Mouse (Mus musculus): Measurements from ENCODE around the gene Acin1.

Gene Acin1

GRCm38 (mm10) chr14:54696752-54697151, 10.0 kb upstream of the Acin1 start:
- DNase-seq, result no peak

DNA sequence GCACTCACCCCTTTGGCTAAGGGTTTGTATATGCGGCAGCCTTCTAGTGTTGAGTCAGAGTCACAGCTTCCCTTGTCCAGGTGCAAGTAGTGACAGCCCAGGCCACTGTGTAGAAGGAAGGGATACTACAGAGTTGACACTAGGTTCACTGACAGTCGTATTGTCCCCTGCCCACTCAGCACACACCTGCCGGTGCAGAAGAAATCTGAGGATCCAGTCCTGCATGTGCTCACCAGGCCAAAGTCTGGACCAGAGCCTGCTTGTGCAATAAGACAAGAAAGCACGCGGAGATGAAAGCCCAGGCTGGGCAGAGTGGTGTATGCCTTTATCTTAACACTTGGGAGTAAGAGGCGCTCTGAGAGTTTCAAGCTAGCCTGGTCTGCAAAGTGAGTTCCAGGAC, 8.3 kb upstream of the Acin1 start:
- no peak for DNase-seq

DNA sequence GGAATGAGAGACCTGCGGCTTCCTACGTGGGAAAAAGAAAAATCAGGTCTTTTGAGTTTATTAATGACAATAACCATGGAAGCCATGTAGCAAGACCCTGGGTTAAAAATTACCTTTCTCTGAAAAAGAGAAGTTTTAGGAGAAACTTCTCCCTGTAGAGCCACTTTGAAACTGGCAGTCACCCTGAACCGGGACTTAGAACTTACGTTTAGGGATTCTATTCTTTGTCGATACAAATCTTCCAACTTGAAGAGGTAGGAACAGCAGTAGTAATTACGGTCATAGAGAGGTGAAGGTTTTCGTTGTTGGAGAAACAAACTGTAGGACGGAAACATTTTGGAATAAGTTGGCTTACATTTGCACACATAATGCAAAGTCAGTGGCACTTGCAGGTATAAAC, 520 bp upstream of the Acin1 start:
- DNase-seq, result peak; percentile 10

DNA sequence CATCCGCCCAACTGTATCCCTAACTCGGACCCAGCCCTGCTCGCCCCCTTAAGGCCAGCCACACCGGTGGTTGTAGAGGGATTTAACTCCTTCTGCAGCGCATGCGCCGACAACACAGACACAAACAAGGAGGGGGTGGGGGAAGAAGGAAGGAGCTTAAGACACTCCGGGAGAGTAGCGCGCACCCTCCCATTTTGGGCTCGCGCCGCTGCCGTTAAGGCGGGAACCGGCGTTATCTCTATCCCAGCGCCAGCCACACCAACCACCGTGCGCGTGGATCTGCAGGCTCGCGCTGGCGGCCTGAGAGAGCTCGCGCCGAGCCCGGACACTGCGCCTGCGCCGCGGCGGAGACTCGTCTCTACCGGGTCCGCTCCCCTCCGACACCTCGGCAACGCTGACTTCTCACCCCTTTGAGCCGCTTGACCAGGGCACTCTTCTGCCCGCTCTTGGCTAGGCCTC, 639 bp downstream of the Acin1 start, which contains the start of gene 1700123O20Rik:
TSS of gene 1700123O20Rik (plus strand) at position 154 of the 459 bp plus-strand sequence.
- peak; percentile 93 for DNase-seq

DNA sequence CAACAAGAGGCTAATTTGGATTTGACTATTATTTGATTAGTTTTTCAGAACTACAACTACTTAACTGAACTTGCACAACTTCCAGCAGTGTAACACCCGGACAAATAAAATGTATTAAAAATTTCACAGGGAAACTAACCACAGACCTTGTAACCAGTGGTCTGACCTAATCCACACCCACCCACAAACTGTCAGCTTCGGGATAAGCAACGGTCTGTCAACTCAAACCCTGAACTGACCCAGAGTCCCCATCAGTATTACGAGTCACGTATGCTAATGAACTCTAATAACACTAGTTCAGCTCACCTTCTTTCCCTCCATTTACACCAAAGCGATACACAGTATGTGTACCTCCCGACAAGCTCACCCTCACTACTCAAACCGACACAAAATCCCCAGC, 1.3 kb downstream of the Acin1 start:
- DNase-seq, result no peak

DNA sequence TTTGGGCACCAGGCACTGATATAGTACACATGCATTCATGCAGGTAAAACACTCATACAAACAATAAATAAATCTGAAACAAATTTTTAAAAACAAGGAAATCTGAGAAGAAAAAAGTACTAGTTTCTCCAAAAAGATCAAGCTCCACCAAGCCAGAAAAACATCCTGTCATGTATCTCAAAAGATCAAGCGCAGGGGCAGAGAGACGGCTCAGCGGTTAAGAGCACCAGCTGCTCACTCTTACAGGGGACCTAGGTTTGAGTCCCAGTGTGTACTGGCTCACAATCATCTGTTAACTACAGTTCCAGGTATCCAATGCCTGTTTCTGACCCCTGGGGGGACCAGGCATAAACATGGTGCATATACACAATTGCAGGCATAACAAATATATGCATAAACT, 4.3 kb downstream of the Acin1 start:
- DNase-seq, result no peak

DNA sequence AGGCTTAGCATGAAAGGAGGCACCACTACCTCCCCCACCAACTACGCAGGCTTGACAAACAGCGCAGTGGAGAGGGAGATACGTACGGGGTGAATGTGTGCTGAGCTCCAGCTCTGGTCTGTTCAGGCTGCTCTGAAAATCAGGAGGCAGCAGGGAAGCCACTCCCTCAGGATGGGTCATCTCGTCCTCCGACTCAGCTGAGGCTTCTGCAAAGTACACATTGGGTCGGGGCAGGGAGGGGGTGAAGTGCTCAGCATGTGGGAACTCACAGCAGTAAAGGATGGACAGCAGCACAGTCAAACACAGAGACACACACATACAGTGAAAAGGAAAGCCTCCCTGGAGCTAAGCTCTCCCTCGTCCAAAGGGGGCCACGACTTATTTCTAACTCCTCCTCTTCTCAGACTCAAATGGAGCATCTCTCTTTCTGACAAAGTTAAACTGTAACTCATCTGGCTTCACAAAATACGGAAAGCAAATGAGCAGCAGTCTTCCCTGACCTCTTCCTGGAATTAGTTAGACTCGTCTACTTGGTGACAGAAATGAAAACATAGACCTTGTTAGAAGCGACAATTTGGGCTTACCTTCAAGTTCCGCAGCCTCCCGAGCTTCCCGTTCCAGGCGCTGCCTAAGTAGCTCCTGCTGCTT, 8.0 kb downstream of the Acin1 start:
- no peak for DNase-seq

GRCm38 (mm10) chr14:54676290-54676689, 10.4 kb downstream of the Acin1 start:
- no peak for DNase-seq

DNA sequence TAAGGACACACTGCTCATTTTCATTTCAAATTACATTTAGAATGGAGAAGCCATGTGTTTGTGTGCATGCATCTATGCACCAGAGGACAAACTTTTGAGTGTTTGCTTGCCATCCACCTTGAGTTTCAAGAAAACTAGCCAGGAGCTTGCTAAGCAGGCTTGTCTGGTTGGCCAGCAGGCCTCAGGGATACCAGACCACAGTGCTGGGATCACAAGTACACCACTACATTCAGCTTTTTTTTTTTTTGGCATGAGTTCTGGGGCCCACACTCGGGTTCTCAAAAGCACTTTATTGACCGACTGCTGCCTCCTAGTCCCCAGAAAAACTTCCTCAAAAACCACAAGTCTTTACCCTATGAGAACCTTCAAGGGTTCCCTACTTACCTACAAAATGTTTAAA, 12.4 kb downstream of the Acin1 start:
- DNase-seq, result no peak

DNA sequence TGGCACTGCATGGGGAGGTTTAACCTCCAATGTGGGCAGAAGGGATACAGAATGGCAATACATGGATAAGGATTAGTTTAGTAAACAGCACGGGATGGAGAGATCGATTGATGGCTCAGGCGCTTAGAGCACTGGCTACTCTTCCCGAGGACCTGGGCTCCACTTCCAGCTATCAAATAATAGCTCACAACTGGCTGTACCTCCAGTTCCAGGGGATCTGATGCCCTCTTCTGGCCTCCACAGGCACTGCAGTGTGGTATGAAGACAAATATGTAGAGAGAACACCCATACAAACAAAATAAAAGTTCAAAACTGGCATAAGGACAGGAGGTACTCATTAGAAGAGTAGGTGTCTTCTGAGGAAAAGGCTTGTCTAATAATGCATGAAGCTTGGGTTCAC, 17.4 kb downstream of the Acin1 start:
- peak; percentile 42 for DNase-seq

DNA sequence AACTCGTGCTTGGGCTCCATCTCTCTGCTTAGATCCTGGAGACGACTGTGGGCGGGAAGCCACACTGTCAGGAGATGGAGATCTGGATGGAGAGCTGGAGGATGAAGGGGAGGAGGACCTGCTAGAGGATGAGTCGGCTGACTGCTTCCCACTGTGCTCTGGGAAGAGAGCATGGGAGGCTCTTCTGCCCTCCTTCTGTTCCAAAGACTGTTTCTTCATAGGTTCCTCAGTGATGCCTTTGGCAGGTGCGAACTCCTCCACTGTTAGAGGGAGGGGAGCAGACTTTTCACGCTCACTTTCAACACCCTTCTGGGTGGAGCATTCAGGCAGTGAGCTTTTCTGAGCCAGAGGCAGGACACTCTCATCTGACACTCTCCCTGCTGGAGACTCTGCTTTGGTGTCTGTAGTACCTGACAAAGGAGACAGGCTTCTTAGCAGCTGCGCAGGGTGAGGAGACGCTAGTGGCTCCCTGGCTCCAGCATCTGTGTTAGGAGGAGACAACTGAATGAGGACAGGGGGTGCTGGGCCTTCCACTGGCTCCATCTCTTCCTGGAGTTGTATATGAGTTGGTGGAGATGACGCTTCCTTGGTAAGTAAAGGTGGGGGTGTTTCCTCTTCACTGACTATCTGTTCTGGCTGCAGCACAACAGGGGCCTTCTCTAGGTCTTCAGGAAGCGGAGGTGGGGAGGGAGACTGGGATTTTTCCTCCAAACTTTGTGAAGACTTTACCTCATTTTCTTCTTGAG, 22.1 kb downstream of the Acin1 start:
- DNase-seq, result no peak

DNA sequence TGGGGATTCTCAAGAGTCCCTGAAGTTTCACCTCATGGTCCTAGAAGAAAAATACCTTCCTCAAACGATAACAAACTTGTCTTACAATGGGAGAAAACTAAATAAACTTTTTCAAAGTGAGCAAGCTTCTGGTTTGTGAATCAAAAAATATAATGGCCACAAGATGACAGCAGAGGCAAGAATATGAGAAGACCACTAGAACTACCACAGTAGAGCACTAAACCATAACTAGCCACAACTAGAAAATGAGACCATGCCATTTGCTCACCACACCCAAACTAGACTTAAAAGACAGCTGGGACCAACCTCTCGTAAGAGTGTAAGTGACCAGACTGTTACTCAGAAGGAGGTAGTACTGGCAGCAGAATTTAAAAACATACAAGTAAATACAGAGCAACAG, 26.7 kb downstream of the Acin1 start:
- no peak for DNase-seq

- peak; percentile 93 for DNase-seq
Measured at GRCm38 (mm10) chr14:54653496-54653895, 33.2 kb downstream of the Acin1 start.

- peak; percentile 47 for DNase-seq
Measured at GRCm38 (mm10) chr14:54652787-54653186, 33.9 kb downstream of the Acin1 start.

- DNase-seq, result no peak
Measured at GRCm38 (mm10) chr14:54651556-54651955, 35.2 kb downstream of the Acin1 start.

DNA sequence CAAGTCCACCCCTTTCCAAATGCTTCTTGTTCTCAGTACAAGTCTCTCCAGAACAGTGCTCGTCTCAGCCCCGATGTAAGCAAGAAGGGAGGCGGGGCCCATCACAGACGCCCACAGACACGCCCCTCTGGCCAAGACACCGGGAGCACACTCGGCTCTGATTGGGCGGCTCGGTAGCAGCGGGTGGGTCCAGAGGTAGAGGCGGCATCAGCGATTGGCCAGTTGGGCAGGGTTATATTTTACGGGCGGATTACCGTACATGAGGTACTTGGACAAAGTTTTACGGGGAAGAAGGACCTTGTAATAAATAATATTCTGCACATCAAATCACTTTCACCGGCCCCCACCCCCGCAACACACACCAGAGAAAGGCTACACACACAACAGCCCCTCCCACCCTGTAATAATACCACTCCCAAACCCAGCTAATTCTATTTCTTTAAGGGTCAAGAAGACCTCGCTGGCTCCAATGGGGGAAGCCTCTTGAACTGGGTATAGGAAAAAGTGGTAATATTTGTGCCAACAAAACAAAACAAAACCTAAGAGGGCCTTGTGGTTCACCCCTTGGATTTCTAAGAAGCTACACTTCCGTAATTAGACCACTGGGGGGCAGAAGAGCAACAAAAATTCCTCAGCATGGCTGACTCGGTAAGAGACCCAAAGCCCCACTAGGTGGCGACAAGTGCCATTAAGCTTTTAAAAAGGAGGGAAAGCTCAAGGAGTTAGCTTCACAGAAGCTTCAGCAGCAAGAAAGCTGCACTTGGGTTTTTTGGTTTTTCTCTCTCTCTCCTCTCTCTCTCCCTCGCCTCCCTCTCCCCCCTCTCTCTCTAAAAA, 35.9 kb downstream of the Acin1 start:
- peak; percentile 96 for DNase-seq

DNA sequence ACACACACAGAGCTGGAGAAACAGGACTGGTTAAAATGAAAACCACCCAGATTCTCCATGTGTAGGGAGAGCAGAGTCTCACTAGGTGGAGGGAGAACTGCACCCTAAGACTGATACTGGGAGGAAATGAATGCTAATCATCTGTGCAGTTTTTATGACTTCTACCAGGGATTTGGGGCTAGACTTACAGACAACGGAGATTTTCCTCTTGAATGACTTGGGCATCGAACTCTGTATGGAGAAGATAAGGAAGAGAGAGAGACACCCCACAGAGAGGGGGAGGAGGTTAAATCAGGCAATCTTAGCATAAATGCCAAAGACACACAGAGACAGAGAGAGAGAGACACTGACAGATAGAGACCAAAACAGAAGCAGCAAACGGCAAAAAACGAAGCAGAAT, 38.8 kb downstream of the Acin1 start:
- no peak for DNase-seq

GRCm38 (mm10) chr14:54646898-54647636, 39.7 kb downstream of the Acin1 start:
- no peak for DNase-seq

GRCm38 (mm10) chr14:54646455-54646854, 40.3 kb downstream of the Acin1 start:
- DNase-seq, result no peak

GRCm38 (mm10) chr14:54644294-54644693, 42.4 kb downstream of the Acin1 start:
- DNase-seq, result no peak

DNA sequence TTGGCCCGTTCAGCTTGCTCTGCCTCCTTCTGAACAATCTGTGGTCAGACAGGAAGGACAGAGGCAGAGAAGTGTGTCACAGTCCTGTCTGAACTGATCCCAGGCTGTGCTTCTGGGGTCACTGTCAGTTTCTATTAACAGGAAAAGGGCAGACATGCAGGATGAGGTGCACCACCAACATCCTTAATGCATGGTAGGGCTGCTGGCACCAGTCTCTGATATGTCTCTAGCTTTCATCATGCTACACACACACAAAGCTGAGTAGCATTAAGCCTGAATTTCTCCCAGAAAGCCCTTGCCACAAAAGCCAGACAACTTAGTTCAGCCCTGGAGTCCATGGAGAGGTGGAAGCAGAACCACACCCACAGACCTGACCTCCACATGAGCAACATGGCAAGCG, 43.7 kb downstream of the Acin1 start:
- no peak for DNase-seq

GRCm38 (mm10) chr14:54642224-54642944, 44.3 kb downstream of the Acin1 start:
- DNase-seq, result no peak

Measured in embryo, embryonic 11 days (tissue).